ENCODE assay signal across 8 mouse cellular contexts in the genomic region with DNA sequence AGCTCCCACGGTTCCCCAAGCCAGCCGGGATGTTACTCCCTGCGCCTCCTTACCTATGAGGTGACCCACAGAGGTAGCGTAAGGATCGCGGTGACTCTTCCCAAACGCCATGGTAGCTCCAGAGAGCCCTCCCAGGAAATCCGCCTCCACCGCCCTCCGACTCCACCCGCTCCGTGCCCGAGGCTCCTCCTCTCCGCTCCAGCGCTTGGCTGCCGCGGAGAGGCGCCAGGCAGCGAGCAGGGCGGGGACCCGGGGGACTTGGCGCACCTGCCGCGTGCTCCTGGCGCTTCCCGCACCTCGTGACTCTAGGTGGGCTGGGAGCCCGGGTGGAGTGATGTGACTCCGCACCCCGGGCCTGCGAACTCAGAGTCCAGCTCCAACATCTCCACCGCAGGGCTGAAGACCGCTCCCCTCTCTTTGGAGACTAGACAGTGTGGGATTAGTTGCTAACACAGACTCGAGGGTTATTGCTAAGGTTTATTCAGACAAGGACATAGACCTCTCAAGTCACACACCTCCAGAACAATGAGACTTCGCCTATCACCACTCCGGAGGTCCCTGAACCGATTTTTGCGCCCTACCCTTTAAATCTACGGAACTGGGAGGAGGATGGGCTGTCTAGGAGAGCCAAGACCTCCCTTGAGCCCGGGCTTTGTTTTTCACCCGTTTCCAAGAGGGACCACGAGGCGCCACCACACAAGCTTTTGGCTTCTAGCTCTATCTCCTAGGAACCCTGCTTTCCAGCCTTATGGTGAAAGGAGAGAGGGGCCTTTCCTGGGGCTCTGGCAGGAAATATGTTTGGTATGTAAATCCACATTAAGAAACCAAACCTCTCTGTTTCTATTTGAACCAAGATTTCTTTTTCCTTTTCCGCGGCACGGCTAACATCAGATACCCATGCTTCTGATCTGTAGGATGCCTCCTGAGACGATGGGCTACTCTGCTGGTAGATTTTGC. TPM values are rescaled to one million over a fixed set of nuclear protein-coding genes. Genes with fewer than 3 reads are reported as not detected.
DNase-seq lines count a peak whose midpoint lies in the region; ATAC-seq and TF ChIP-seq lines count a peak whose summit lies in the region.

TSS of gene Tom1l1 (minus strand) at position 907 of the 957 bp plus-strand sequence.

- ATAC-seq in hindbrain, postnatal 0 days: peak; percentile 91

- no peaks in the 10 kb centered on the region for H3K27me3 ChIP-seq in hindbrain, postnatal 0 days (ENCODE audit: insufficient read depth, low read length)

- peak; percentile 77 for DNase-seq in adrenal gland, adult 8-10 months
- DNase-seq in embryo, embryonic 10.5 days (ENCODE audit: low spot score): peak; percentile 71
- DNase-seq in gastrocnemius, postnatal 10 days: peak; percentile 77
- DNase-seq in hindbrain, postnatal 0 days (ENCODE audit: low spot score): peak; percentile 85
- DNase-seq in left cerebral cortex, adult 2 months (ENCODE audit: extremely low spot score in 1 of 2, low spot score in 2 of 2): peak; percentile 85
- DNase-seq in lung, postnatal 36 days: peak; percentile 83
- DNase-seq in right cerebral cortex, postnatal 10 days (ENCODE audit: low spot score in 2 of 2): peak; percentile 87 to 89
- no peak for DNase-seq in natural killer cell, adult 2 months (ENCODE audit: low spot score in 2 of 2)

- no peak for TF ChIP-seq CTCF in hindbrain, postnatal 0 days (IDR thresholded peaks at IDR 0.05; ENCODE audit: low read depth)
- TF ChIP-seq CTCF in left cerebral cortex, adult 2 months (IDR thresholded peaks at IDR 0.05): no peak; the same call in 1 of the 2 replicates

- H3K4me2 ChIP-seq in hindbrain, postnatal 0 days (ENCODE audit: low read depth, low read length): peak within 1 kb of the TSS; percentile 84

- H3K4me3 ChIP-seq in hindbrain, postnatal 0 days (ENCODE audit: low read length): peak within 1 kb of the TSS; percentile 58
- H3K4me3 ChIP-seq in left cerebral cortex, adult 2 months: peak within 1 kb of the TSS; percentile 67

- no peaks in the 10 kb centered on the region for H3K4me1 ChIP-seq in hindbrain, postnatal 0 days (ENCODE audit: insufficient read depth, low read length)

- H3K27ac ChIP-seq in hindbrain, postnatal 0 days: peak within 1 kb of the TSS; percentile 79
- H3K27ac ChIP-seq in left cerebral cortex, adult 2 months: peak within 1 kb of the TSS; percentile 78

- intact Hi-C loops in left cerebral cortex, adult 2 months (cut with DNase I): no loop called here

- 4% methylated on average over 47 of the region's 47 CpGs for WGBS in hindbrain, postnatal 0 days

- H3K36me3 ChIP-seq in hindbrain, postnatal 0 days (ENCODE audit: insufficient read depth, low read length): no peaks in the 10 kb centered on the region

- no peaks in the 10 kb centered on the region for H3K9me3 ChIP-seq in hindbrain, postnatal 0 days (ENCODE audit: low read length)

- peak within 1 kb of the TSS; percentile 63 for H3K9ac ChIP-seq in hindbrain, postnatal 0 days (replicated peaks; ENCODE audit: low read length)

RNA-seq across cellular contexts. Expression of gene Tom1l1, which starts in this region (rescaled TPM):
- 10 to 100 TPM; 27.6 to 62.7 (median 44.1) TPM for total RNA-seq in adrenal gland, adult 8-10 months (2022)
- 10 to 100 TPM; 13.7 to 16.5 TPM for total RNA-seq in gastrocnemius, postnatal 10 days (2021)
- total RNA-seq in hindbrain, postnatal 0 days (2014; rRNA removed): 14.5 and 20.7 TPM in 2 replicates
- polyA plus RNA-seq in hindbrain, postnatal 0 days (2015; fragmentation: Nextera tagmentation; extraction: Ambion mirVana): 26.7 and 28.8 TPM in 2 replicates
- 10 to 100 TPM; 28.4 to 30.0 TPM for total RNA-seq in left cerebral cortex, adult 2 months (2021)

Comparison
In these comparisons a context has a peak if more than half of its experiments do, and no peak if none do; other contexts are left out.
1. DNase-seq: peak in adrenal gland, adult 8-10 months (single experiment), embryo, embryonic 10.5 days (single experiment), gastrocnemius, postnatal 10 days (single experiment), hindbrain, postnatal 0 days (single experiment), left cerebral cortex, adult 2 months (2 of 2), lung, postnatal 36 days (single experiment) and right cerebral cortex, postnatal 10 days (2 of 2); none in natural killer cell, adult 2 months (0 of 2).